8 mouse cellular contexts compared by ENCODE assay signal in the genomic region with DNA sequence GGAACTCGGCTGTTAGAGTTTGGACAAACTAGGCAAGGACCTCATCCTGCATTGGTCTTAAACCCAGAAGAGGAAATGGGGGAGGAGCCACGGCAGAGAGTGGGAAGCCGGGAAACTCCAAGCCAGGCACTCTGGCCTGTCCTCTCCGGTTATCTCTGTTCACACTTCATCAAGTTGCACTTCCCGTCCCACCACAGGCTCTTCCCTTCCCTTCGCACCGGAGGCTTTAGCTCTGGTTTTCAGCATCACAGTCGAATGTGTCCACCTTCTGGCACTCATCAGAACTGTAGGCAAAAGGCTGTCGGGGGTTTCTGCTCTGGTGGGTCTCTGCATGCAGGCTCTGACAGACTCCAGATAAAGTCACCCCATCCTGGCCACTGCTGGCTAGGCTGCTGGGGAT. TPM values are rescaled to one million over a fixed set of nuclear protein-coding genes. Genes with fewer than 3 reads are reported as not detected.
DNase-seq lines count a peak whose midpoint lies in the region; ATAC-seq and TF ChIP-seq lines count a peak whose summit lies in the region.

No protein-coding gene starts in this region.

- TF ChIP-seq CTCF in lung, adult 2 months (IDR thresholded peaks at IDR 0.05; ENCODE audit: insufficient read depth, low read length): peak; percentile 40; the same call in 1 of the 2 replicates

- no peak for TF ChIP-seq POLR2A in lung, adult 2 months (IDR thresholded peaks at IDR 0.05; ENCODE audit: borderline replicate concordance, extremely low read depth, low read depth, low read length)

- H3K27ac ChIP-seq in hindbrain, embryonic 14.5 days: no peak overlapping the region
- no peak overlapping the region for H3K27ac ChIP-seq in hindbrain, embryonic 13.5 days
- no peak overlapping the region for H3K27ac ChIP-seq in heart, embryonic 14.5 days (replicated peaks in 1 of 2; ENCODE audit: control insufficient read depth in 1 of 2, insufficient read depth in 1 of 2, low read depth in 2 of 2, low read length in 2 of 2)

- H3K4me1 ChIP-seq in hindbrain, embryonic 14.5 days (replicated peaks; ENCODE audit: control insufficient read depth, insufficient read depth, low read length): peaks cover 2% of the 10 kb centered on the region
- peaks cover 32% of the 10 kb centered on the region for H3K4me1 ChIP-seq in hindbrain, embryonic 13.5 days (replicated peaks)
- H3K4me1 ChIP-seq in heart, embryonic 14.5 days (ENCODE audit: control insufficient read depth in 2 of 2, insufficient read depth in 2 of 2, low read length in 2 of 2): peaks cover 5 to 13% of the 10 kb centered on the region in 2 experiments
- no peaks in the 10 kb centered on the region for H3K4me1 ChIP-seq in lung, adult 2 months (ENCODE audit: control insufficient read depth, insufficient read depth, low read length)

- H3K9me3 ChIP-seq in hindbrain, embryonic 14.5 days (ENCODE audit: control insufficient read depth, low read length): no peaks in the 10 kb centered on the region
- no peaks in the 10 kb centered on the region for H3K9me3 ChIP-seq in hindbrain, embryonic 13.5 days
- H3K9me3 ChIP-seq in heart, embryonic 14.5 days (ENCODE audit: control insufficient read depth, low read length): no peaks in the 10 kb centered on the region

- H3K4me2 ChIP-seq in hindbrain, embryonic 14.5 days (replicated peaks): no peak overlapping the region
- H3K4me2 ChIP-seq in hindbrain, embryonic 13.5 days: no peak overlapping the region
- H3K4me2 ChIP-seq in heart, embryonic 14.5 days (ENCODE audit: low read length): peak overlapping the region; percentile 16; the same call in 1 of the 2 replicates

- ATAC-seq in hindbrain, embryonic 14.5 days (ENCODE audit: low FRiP score): no peak
- ATAC-seq in hindbrain, embryonic 13.5 days (ENCODE audit: low FRiP score): no peak
- 0 out of 2 replicates have a peak, but pooled peaks have one; percentile 55 for ATAC-seq in heart, embryonic 14.5 days (ENCODE audit: insufficient number of reproducible peaks, insufficient read depth, low FRiP score, low read depth)

- no peak overlapping the region for H3K9ac ChIP-seq in hindbrain, embryonic 14.5 days
- H3K9ac ChIP-seq in hindbrain, embryonic 13.5 days: no peak overlapping the region
- no peak overlapping the region for H3K9ac ChIP-seq in heart, embryonic 14.5 days (ENCODE audit: low read length)

- WGBS in hindbrain, embryonic 14.5 days: 20% methylated on average over 9 of the region's 9 CpGs
- 23% methylated on average over 9 of the region's 9 CpGs for WGBS in hindbrain, embryonic 13.5 days
- whole genome bisulfite sequencing in heart, embryonic 14.5 days: 2% methylated on average over 9 of the region's 9 CpGs
- 7% methylated on average over 9 of the region's 9 CpGs for WGBS in lung, adult 2 months

- H3K4me3 ChIP-seq in hindbrain, embryonic 14.5 days (replicated peaks; ENCODE audit: low read length): no peak overlapping the region
- no peak overlapping the region for H3K4me3 ChIP-seq in hindbrain, embryonic 13.5 days
- no peak overlapping the region for H3K4me3 ChIP-seq in heart, embryonic 14.5 days (ENCODE audit: control insufficient read depth in 1 of 2, insufficient read depth in 1 of 2, low read depth in 1 of 2, low read length in 2 of 2)
- no peak overlapping the region for H3K4me3 ChIP-seq in lung, adult 2 months (replicated peaks; ENCODE audit: extremely low read depth, low read depth, low read length)

- H3K36me3 ChIP-seq in hindbrain, embryonic 14.5 days (replicated peaks; ENCODE audit: control insufficient read depth, insufficient read depth): peaks cover 19% of the 10 kb centered on the region
- H3K36me3 ChIP-seq in hindbrain, embryonic 13.5 days: peaks cover 33% of the 10 kb centered on the region
- H3K36me3 ChIP-seq in heart, embryonic 14.5 days (ENCODE audit: control insufficient read depth, insufficient read depth, low read length): no peaks in the 10 kb centered on the region

- H3K27me3 ChIP-seq in hindbrain, embryonic 14.5 days (ENCODE audit: control insufficient read depth, insufficient read depth, low read length): no peaks in the 10 kb centered on the region
- 0 out of 2 replicates have a peak, but pooled peaks cover 2% of the 10 kb centered on the region for H3K27me3 ChIP-seq in hindbrain, embryonic 13.5 days
- peaks cover 34% of the 10 kb centered on the region for H3K27me3 ChIP-seq in heart, embryonic 14.5 days (ENCODE audit: control insufficient read depth, insufficient read depth, low read length)

- DNase-seq in hindbrain, embryonic 14.5 days (ENCODE audit: low spot score): peak; percentile 53
- DNase-seq in R1 (ENCODE audit: low read depth, low spot score): peak; percentile 28
- DNase-seq in lung, adult 2 months: no peak
- DNase-seq in right cerebral cortex, postnatal 4 days: no peak
- DNase-seq in spleen, adult 18-20 months: no peak
- no peak for DNase-seq in adrenal gland, postnatal 4 days (ENCODE audit: low spot score in 2 of 2)

RNA-seq across cellular contexts. Expression of a gene that starts 48.5 kb away (rescaled TPM):
- 0.21 and 0.41 TPM in 2 replicates for polyA plus RNA-seq in hindbrain, embryonic 14.5 days (2014; fragmentation: Nextera tagmentation; extraction: Ambion mirVana)
- 0.38 and 0.53 TPM in 2 replicates for polyA plus RNA-seq in hindbrain, embryonic 13.5 days (2015; fragmentation: Nextera tagmentation; extraction: Ambion mirVana)
- polyA plus RNA-seq in heart, embryonic 14.5 days (2014; fragmentation: Nextera tagmentation; extraction: Ambion mirVana): 0.12 and 0.13 TPM in 2 replicates
- polyA plus RNA-seq in lung, adult 2 months (2012; rRNA removed): 0.34 and 0.58 TPM in 2 replicates
- under 1 TPM; 0.34 to 0.70 TPM for total RNA-seq in adrenal gland, postnatal 4 days (2021)

RNA-seq across cellular contexts. Expression of a gene that starts 52.1 kb away (rescaled TPM):
- 46.2 and 52.8 TPM in 2 replicates for polyA plus RNA-seq in hindbrain, embryonic 14.5 days (2014; fragmentation: Nextera tagmentation; extraction: Ambion mirVana)
- 31.3 and 35.8 TPM in 2 replicates for polyA plus RNA-seq in hindbrain, embryonic 13.5 days (2015; fragmentation: Nextera tagmentation; extraction: Ambion mirVana)
- polyA plus RNA-seq in heart, embryonic 14.5 days (2014; fragmentation: Nextera tagmentation; extraction: Ambion mirVana): 42.5 and 43.2 TPM in 2 replicates
- 125 and 126 TPM in 2 replicates for polyA plus RNA-seq in lung, adult 2 months (2012; rRNA removed)
- 10 to 100 TPM; 91.8 to 95.1 TPM for total RNA-seq in adrenal gland, postnatal 4 days (2021)

Comparison
In these comparisons a context has a peak if more than half of its experiments do, and no peak if none do; other contexts are left out.
1. DNase-seq: peak in hindbrain, embryonic 14.5 days (single experiment) and R1 (single experiment); none in lung, adult 2 months (single experiment), right cerebral cortex, postnatal 4 days (single experiment), spleen, adult 18-20 months (0 of 2) and adrenal gland, postnatal 4 days (0 of 2).